Mouse (Mus musculus): Measurements from ENCODE around the gene Plxna4. TPM values are rescaled to one million over a fixed set of nuclear protein-coding genes. Genes with fewer than 3 reads are reported as not detected.

The Plxna4 gene
- polyA plus RNA-seq, 1 experiment from 2014 or later, result 4.1 TPM

- H3K4me1 ChIP-seq (ENCODE audit: control insufficient read depth, insufficient read depth, low read length), result no peaks in the 10 kb centered on the region
- WGBS, result 28% methylated on average over 3 of the region's 3 CpGs
- H3K27ac ChIP-seq (replicated peaks; ENCODE audit: low read depth, low read length), result no peak overlapping the region
- H3K9me3 ChIP-seq (ENCODE audit: control insufficient read depth, low read length), result no peaks in the 10 kb centered on the region
- H3K27me3 ChIP-seq (ENCODE audit: control insufficient read depth, insufficient read depth, low read length), result no peaks in the 10 kb centered on the region
- no peak overlapping the region for H3K9ac ChIP-seq (ENCODE audit: low read length)
- DNase-seq (ENCODE audit: low spot score) (peak; percentile 50), ATAC-seq (ENCODE audit: insufficient number of reproducible peaks, low FRiP score, low TSS enrichment, low read depth) (no peak)
- H3K36me3 ChIP-seq (ENCODE audit: control insufficient read depth, insufficient read depth, low read length), result no peaks in the 10 kb centered on the region
- no peak overlapping the region for H3K4me3 ChIP-seq (ENCODE audit: low read depth, low read length)
- H3K4me2 ChIP-seq (ENCODE audit: low read depth, severe bottlenecking), result no peak overlapping the region
These were observed 267.7 kb downstream of the Plxna4 start for GRCm38 (mm10) chr6:32320254-32320653.

DNA sequence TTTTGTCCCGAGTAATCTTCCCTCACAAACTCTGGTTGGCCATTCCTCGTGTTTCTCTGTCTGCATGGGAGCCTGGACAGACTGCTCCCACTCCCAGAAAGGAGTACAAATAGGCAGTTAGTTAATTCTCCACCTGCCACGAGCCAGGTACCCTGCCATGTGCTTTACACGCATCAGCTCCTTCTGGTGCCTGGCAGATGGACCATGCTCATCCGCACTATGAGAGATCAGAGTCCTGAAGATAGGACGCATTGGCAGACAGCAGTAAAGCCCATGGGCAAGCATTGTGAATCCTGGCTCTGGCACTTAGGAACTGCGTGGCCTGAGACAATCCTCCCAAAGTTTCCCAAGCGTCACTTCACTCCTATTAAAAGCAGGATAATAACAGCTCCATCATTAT lies 270.5 kb downstream of the Plxna4 start:
- ATAC-seq (ENCODE audit: insufficient number of reproducible peaks, low FRiP score, low TSS enrichment, low read depth) (no peak), DNase-seq (ENCODE audit: low spot score) (no peak)
- no peak overlapping the region for H3K4me3 ChIP-seq (ENCODE audit: low read depth, low read length)
- no peaks in the 10 kb centered on the region for H3K36me3 ChIP-seq (ENCODE audit: control insufficient read depth, insufficient read depth, low read length)
- H3K27ac ChIP-seq (replicated peaks; ENCODE audit: low read depth, low read length), result no peak overlapping the region
- H3K4me1 ChIP-seq (ENCODE audit: control insufficient read depth, insufficient read depth, low read length), result no peaks in the 10 kb centered on the region
- H3K9me3 ChIP-seq (ENCODE audit: control insufficient read depth, low read length), result no peaks in the 10 kb centered on the region
- H3K4me2 ChIP-seq (ENCODE audit: low read depth, severe bottlenecking), result no peak overlapping the region
- WGBS, result 84% methylated on average over 8 of the region's 8 CpGs
- no peaks in the 10 kb centered on the region for H3K27me3 ChIP-seq (ENCODE audit: control insufficient read depth, insufficient read depth, low read length)
- H3K9ac ChIP-seq (ENCODE audit: low read length), result no peak overlapping the region

- H3K4me2 ChIP-seq (ENCODE audit: low read depth, severe bottlenecking), result no peak overlapping the region
- DNase-seq (ENCODE audit: low spot score) (no peak), ATAC-seq (ENCODE audit: insufficient number of reproducible peaks, low FRiP score, low TSS enrichment, low read depth) (no peak)
- H3K9ac ChIP-seq (ENCODE audit: low read length), result no peak overlapping the region
- H3K36me3 ChIP-seq (ENCODE audit: control insufficient read depth, insufficient read depth, low read length), result no peaks in the 10 kb centered on the region; the same call in 1 of the 2 replicates
- H3K27ac ChIP-seq (replicated peaks; ENCODE audit: low read depth, low read length), result no peak overlapping the region
- H3K27me3 ChIP-seq (ENCODE audit: control insufficient read depth, insufficient read depth, low read length), result no peaks in the 10 kb centered on the region
- 29% methylated on average over 6 of the region's 6 CpGs for WGBS
- H3K9me3 ChIP-seq (ENCODE audit: control insufficient read depth, low read length), result no peaks in the 10 kb centered on the region
- H3K4me3 ChIP-seq (ENCODE audit: low read depth, low read length), result no peak overlapping the region
- no peaks in the 10 kb centered on the region for H3K4me1 ChIP-seq (ENCODE audit: control insufficient read depth, insufficient read depth, low read length)
These were observed 273.0 kb downstream of the Plxna4 start for GRCm38 (mm10) chr6:32315011-32315450.

DNA sequence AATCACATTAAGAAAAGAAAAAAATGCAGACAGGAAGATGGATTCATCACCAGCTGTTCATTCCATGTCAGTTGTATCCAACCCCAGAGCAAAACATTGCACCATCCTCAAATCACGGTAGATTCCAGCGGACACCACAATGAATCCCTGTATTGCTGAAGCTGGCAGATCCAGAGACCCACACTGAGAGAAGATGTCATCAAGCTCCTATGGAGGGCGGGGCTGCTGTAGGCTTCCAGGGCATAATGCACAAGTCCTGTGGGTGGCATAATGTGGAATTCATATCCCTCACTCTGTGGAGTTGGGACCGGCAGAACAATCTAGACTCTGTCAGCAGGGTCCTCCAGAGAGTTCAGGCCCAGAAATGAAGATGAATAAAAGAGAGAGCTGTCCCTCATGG lies 278.8 kb downstream of the Plxna4 start:
- Histone ChIP-seq H3K36me3 (ENCODE audit: control insufficient read depth, insufficient read depth, low read length) (no peaks in the 10 kb centered on the region; the same call in 1 of the 2 replicates), H3K9me3 (ENCODE audit: control insufficient read depth, low read length) (no peaks in the 10 kb centered on the region), H3K9ac (ENCODE audit: low read length) (no peak overlapping the region), H3K27ac (replicated peaks; ENCODE audit: low read depth, low read length) (no peak overlapping the region), H3K4me1 (ENCODE audit: control insufficient read depth, insufficient read depth, low read length) (no peaks in the 10 kb centered on the region), H3K27me3 (ENCODE audit: control insufficient read depth, insufficient read depth, low read length) (no peaks in the 10 kb centered on the region), H3K4me2 (ENCODE audit: low read depth, severe bottlenecking) (no peak overlapping the region), H3K4me3 (ENCODE audit: low read depth, low read length) (no peak overlapping the region)
- no peak for ATAC-seq (ENCODE audit: insufficient number of reproducible peaks, low FRiP score, low TSS enrichment, low read depth)
- DNase-seq (ENCODE audit: low spot score), result no peak
- WGBS, result 87% methylated on average over 4 of the region's 4 CpGs

DNA sequence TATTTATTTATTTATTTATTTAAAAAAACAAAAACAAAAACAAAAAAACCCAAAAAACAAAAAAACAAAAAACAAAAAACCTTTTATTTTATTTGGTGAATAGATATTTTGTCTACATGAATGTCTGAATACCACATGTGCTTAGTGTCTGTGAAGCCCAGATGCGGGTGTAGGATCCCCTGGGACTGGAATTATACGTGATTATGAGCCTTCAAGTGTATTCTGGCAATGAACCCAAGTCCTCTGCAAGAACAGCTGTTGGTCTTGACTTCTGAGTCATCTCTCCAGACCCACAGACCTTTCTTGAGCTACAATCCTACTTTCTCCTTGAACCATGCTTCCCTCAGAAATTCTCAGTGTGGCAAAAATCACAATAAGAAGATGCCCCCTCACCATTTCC lies 287.4 kb downstream of the Plxna4 start:
- Histone ChIP-seq H3K36me3 (ENCODE audit: control insufficient read depth, insufficient read depth, low read length) (no peaks in the 10 kb centered on the region), H3K9me3 (ENCODE audit: control insufficient read depth, low read length) (no peaks in the 10 kb centered on the region), H3K27ac (replicated peaks; ENCODE audit: low read depth, low read length) (no peak overlapping the region), H3K4me2 (ENCODE audit: low read depth, severe bottlenecking) (no peak overlapping the region), H3K4me1 (ENCODE audit: control insufficient read depth, insufficient read depth, low read length) (no peaks in the 10 kb centered on the region), H3K9ac (ENCODE audit: low read length) (no peak overlapping the region), H3K27me3 (ENCODE audit: control insufficient read depth, insufficient read depth, low read length) (no peaks in the 10 kb centered on the region), H3K4me3 (ENCODE audit: low read depth, low read length) (no peak overlapping the region)
- DNase-seq (ENCODE audit: low spot score), result no peak
- no peak for ATAC-seq (ENCODE audit: insufficient number of reproducible peaks, low FRiP score, low TSS enrichment, low read depth)
- WGBS, result 91% methylated on average over 2 of the region's 2 CpGs

DNA sequence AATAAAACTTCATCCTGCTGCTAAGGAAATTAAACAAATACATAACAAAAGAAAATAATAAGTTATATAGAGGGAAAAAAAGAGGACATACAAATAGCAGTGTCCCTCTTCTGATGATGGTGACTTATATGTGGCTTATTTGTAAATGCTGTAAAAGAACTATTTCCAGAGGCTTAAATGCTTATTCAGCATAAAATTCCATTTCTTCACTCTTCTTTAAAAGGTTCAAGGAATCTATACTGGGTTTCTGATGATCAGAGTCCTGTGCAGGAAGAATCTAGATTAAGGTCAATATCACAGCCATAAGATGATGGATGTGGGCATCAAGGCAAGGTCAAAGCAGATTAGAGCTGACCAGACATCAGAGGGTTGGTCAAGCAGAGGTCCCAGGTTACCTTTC lies 306.5 kb downstream of the Plxna4 start:
- H3K27ac ChIP-seq (replicated peaks; ENCODE audit: low read depth, low read length), result no peak overlapping the region
- no peak overlapping the region for H3K9ac ChIP-seq (ENCODE audit: low read length)
- no peaks in the 10 kb centered on the region for H3K9me3 ChIP-seq (ENCODE audit: control insufficient read depth, low read length)
- no peaks in the 10 kb centered on the region for H3K36me3 ChIP-seq (ENCODE audit: control insufficient read depth, insufficient read depth, low read length)
- ATAC-seq (ENCODE audit: insufficient number of reproducible peaks, low FRiP score, low TSS enrichment, low read depth), result no peak
- no peak overlapping the region for H3K4me3 ChIP-seq (ENCODE audit: low read depth, low read length)
- no peaks in the 10 kb centered on the region for H3K27me3 ChIP-seq (ENCODE audit: control insufficient read depth, insufficient read depth, low read length)
- H3K4me2 ChIP-seq (ENCODE audit: low read depth, severe bottlenecking), result no peak overlapping the region
- no peak for DNase-seq (ENCODE audit: low spot score)
- no peaks in the 10 kb centered on the region for H3K4me1 ChIP-seq (ENCODE audit: control insufficient read depth, insufficient read depth, low read length)

DNA sequence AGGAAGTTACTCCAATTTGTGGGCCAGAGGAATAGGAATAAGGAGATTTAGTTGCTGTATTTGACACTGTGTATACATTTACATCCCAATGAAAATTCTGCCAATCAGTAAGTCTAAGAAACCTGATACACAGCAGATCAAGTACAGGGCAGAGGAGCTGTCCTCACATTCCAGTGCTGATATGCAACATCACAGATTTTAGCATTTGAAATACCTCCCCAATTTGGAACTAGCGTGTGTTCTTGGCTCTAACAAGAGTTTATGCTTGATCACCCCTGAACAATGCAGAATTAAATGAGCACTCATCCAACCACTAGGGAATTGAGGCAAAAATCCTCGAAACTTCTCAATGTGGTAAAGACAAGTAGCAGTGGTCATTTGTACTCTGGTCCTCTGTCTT lies 307.3 kb downstream of the Plxna4 start:
- Histone ChIP-seq H3K9me3 (ENCODE audit: control insufficient read depth, low read length) (no peaks in the 10 kb centered on the region), H3K4me3 (ENCODE audit: low read depth, low read length) (no peak overlapping the region), H3K9ac (ENCODE audit: low read length) (no peak overlapping the region), H3K4me2 (ENCODE audit: low read depth, severe bottlenecking) (no peak overlapping the region), H3K36me3 (ENCODE audit: control insufficient read depth, insufficient read depth, low read length) (no peaks in the 10 kb centered on the region), H3K27me3 (ENCODE audit: control insufficient read depth, insufficient read depth, low read length) (no peaks in the 10 kb centered on the region), H3K4me1 (ENCODE audit: control insufficient read depth, insufficient read depth, low read length) (no peaks in the 10 kb centered on the region), H3K27ac (replicated peaks; ENCODE audit: low read depth, low read length) (no peak overlapping the region)
- WGBS, result 75% methylated on average over 2 of the region's 2 CpGs
- peak; percentile 70 for DNase-seq (ENCODE audit: low spot score)
- ATAC-seq (ENCODE audit: insufficient number of reproducible peaks, low FRiP score, low TSS enrichment, low read depth), result no peak

- WGBS, result 86% methylated on average over 4 of the region's 4 CpGs
- Histone ChIP-seq H3K27me3 (ENCODE audit: control insufficient read depth, insufficient read depth, low read length) (no peaks in the 10 kb centered on the region), H3K4me2 (ENCODE audit: low read depth, severe bottlenecking) (no peak overlapping the region), H3K36me3 (ENCODE audit: control insufficient read depth, insufficient read depth, low read length) (no peaks in the 10 kb centered on the region), H3K4me1 (ENCODE audit: control insufficient read depth, insufficient read depth, low read length) (no peaks in the 10 kb centered on the region), H3K27ac (replicated peaks; ENCODE audit: low read depth, low read length) (no peak overlapping the region), H3K4me3 (ENCODE audit: low read depth, low read length) (no peak overlapping the region), H3K9me3 (ENCODE audit: control insufficient read depth, low read length) (no peaks in the 10 kb centered on the region), H3K9ac (ENCODE audit: low read length) (no peak overlapping the region)
- ATAC-seq (ENCODE audit: insufficient number of reproducible peaks, low FRiP score, low TSS enrichment, low read depth) (no peak), DNase-seq (ENCODE audit: low spot score) (no peak)
These were observed 316.5 kb downstream of the Plxna4 start for GRCm38 (mm10) chr6:32271463-32271862.

GRCm38 (mm10) chr6:32266085-32266484 lies 321.9 kb downstream of the Plxna4 start:
- ATAC-seq (ENCODE audit: insufficient number of reproducible peaks, low FRiP score, low TSS enrichment, low read depth) (no peak), DNase-seq (ENCODE audit: low spot score) (no peak)
- no peak overlapping the region for H3K4me2 ChIP-seq (ENCODE audit: low read depth, severe bottlenecking)
- no peak overlapping the region for H3K27ac ChIP-seq (replicated peaks; ENCODE audit: low read depth, low read length)
- H3K36me3 ChIP-seq (ENCODE audit: control insufficient read depth, insufficient read depth, low read length), result no peaks in the 10 kb centered on the region
- WGBS, result 93% methylated on average over 7 of the region's 7 CpGs
- H3K4me3 ChIP-seq (ENCODE audit: low read depth, low read length), result no peak overlapping the region
- H3K9me3 ChIP-seq (ENCODE audit: control insufficient read depth, low read length), result no peaks in the 10 kb centered on the region
- H3K27me3 ChIP-seq (ENCODE audit: control insufficient read depth, insufficient read depth, low read length), result no peaks in the 10 kb centered on the region
- no peak overlapping the region for H3K9ac ChIP-seq (ENCODE audit: low read length)
- peaks cover 4% of the 10 kb centered on the region; the same call in 1 of the 2 replicates for H3K4me1 ChIP-seq (ENCODE audit: control insufficient read depth, insufficient read depth, low read length)
